Mouse (Mus musculus) brain, embryonic 18.5 days (tissue): Measurements from ENCODE around the gene Slc26a8.

Experiments used
- DNase-seq: peaks from one replicate; pipeline ENCODE4 v3.0.0-alpha.2; 2012; ENCODE audit warnings: low read depth, low spot score

Gene Slc26a8

GRCm38 (mm10) chr17:28593965-28594364 lies 96.1 kb downstream of the Slc26a8 start:
- DNase-seq = no peak

GRCm38 (mm10) chr17:28592998-28593397 lies 97.0 kb downstream of the Slc26a8 start:
- peak; percentile 18 for DNase-seq

- no peak for DNase-seq
These were observed 98.6 kb downstream of the Slc26a8 start for GRCm38 (mm10) chr17:28591476-28591875.

- no peak for DNase-seq
These were observed 99.4 kb downstream of the Slc26a8 start for GRCm38 (mm10) chr17:28590596-28590995.

- no peak for DNase-seq
These were observed 101.4 kb downstream of the Slc26a8 start for GRCm38 (mm10) chr17:28588591-28588990.
